Mouse (Mus musculus) megakaryocyte-erythroid progenitor cell, adult 5-6 weeks (primary cell): Measurements from ENCODE around the gene Gm21292. TPM values are rescaled to one million over a fixed set of nuclear protein-coding genes. Genes with fewer than 3 reads are reported as not detected.
"Not testable (repeated sequence)": the region's sequence is repeated elsewhere in the genome, so short reads cannot be mapped to it uniquely, and the experiment has no call there.

Source experiments
- ATAC-seq: replicated peaks from 2 replicates; pipeline ENCODE4 v1.8.0; 2016; ENCODE audit warnings: mild to moderate bottlenecking, inconsistent platforms; ENCODE audit not compliant: severe bottlenecking, poor library complexity, low FRiP score, low TSS enrichment
- total RNA-seq, 2 experiments: library from RNA; stranded (forward) in 1 of 2; stranded (reverse) in 1 of 2; fragments of 200-1000, 215-1000 nt in 1 of 2; fragments of >200 nt in 1 of 2; fragmentation: Nextera tagmentation in 1 of 2; gene quantifications; 2 replicates each; pipeline ENCODE4 v1.2.3; 2014 to 2017

Gene Gm21292
- total RNA-seq (2014; fragmentation: Nextera tagmentation) (not detected in 2 replicates), total RNA-seq (2017) (not detected in 2 replicates)

DNA sequence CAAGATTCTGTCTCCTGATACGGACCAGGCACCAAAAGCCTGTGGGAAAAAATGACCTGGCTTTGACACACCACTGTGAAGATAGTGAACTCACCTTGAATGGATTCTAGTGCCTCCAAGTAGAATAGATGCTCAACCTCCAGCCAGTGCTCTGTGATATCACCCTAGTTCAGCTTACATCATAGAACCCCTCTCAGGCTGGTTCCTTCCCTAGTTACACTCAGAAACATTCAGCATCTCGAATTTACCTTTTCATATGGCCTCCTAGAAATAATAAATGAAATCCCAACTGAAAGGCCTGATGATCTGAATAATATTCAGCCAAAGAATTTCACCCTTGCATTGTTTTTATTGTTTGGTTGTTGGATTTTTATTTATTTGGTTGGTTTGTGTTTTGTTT is at the start of gene Gm21292:
Gene Gm21292, minus strand, starts transcription at position 101 of the 400 bp plus-strand sequence.
- not testable (repeated sequence) for ATAC-seq

Other genes with a start within 250 kb of the Gm21292 start
- not detected in 2 replicates for gene Gm21721, start 68.3 kb upstream of the Gm21292 start, total RNA-seq (2014; fragmentation: Nextera tagmentation)
- not detected in 2 replicates for gene Gm21721, start 68.3 kb upstream of the Gm21292 start, total RNA-seq (2017)
- gene Gm21812, start 213.3 kb upstream of the Gm21292 start, total RNA-seq (2014; fragmentation: Nextera tagmentation): not detected in 2 replicates
- gene Gm21812, start 213.3 kb upstream of the Gm21292 start, total RNA-seq (2017): not detected in 2 replicates